Mouse (Mus musculus) liver, embryonic 15.5 days (tissue): ENCODE data around the gene Arfip1. TPM values are rescaled to one million over a fixed set of nuclear protein-coding genes. Genes with fewer than 3 reads are reported as not detected.

Experiments
- ATAC-seq: fragments of 200-750 bp; cut with Nextera tagmentation; 2 replicates; pipeline ENCODE4 v1.8.0; 2017; ENCODE audit warnings: moderate number of reproducible peaks, mild to moderate bottlenecking, moderate library complexity; ENCODE audit not compliant: insufficient read depth
- H3K27ac ChIP-seq: fragments of 300-500 bp; sonication (generic); replicated peaks from 2 replicates; pipeline ENCODE4 v1.5.1; 2015; ENCODE audit warnings: mild to moderate bottlenecking, inconsistent platforms
- H3K27me3 ChIP-seq: fragments of 300-500 bp; sonication (generic); 2 replicates; pipeline ENCODE4 v1.6.1; 2015; ENCODE audit warnings: mild to moderate bottlenecking, inconsistent platforms
- H3K36me3 ChIP-seq: fragments of 300-500 bp; sonication (generic); replicated peaks from 2 replicates; pipeline ENCODE4 v1.6.1; 2015; ENCODE audit warnings: moderate library complexity, mild to moderate bottlenecking, inconsistent platforms
- H3K4me1 ChIP-seq: fragments of 300-500 bp; sonication (generic); replicated peaks from 2 replicates; pipeline ENCODE4 v1.6.1; 2015; ENCODE audit warnings: inconsistent platforms
- H3K4me2 ChIP-seq: fragments of 300-500 bp; sonication (generic); 2 replicates; pipeline ENCODE4 v1.6.1; 2015; ENCODE audit warnings: moderate library complexity, mild to moderate bottlenecking, inconsistent platforms
- H3K4me3 ChIP-seq: fragments of 300-500 bp; sonication (generic); replicated peaks from 2 replicates; pipeline ENCODE4 v1.5.1; 2015; ENCODE audit warnings: mild to moderate bottlenecking, inconsistent platforms
- H3K9ac ChIP-seq: fragments of 300-500 bp; sonication (generic); 2 replicates; pipeline ENCODE4 v1.6.1; 2015; ENCODE audit warnings: moderate library complexity, mild to moderate bottlenecking, inconsistent platforms
- H3K9me3 ChIP-seq: fragments of 300-500 bp; sonication (generic); replicated peaks from 2 replicates; pipeline ENCODE4 v1.6.1; 2016; ENCODE audit warnings: inconsistent platforms
- WGBS: fragments of 180-500 bp; shearing (Covaris S2); methylation state at CpG from one replicate; pipeline ENCODE4 v1.1.7; 2015; ENCODE audit warnings: mixed read lengths; ENCODE audit not compliant: insufficient replicate concordance; 5-methylcytosine and 5-hydroxymethylcytosine counted together
- polyA plus RNA-seq: library from polyadenylated mRNA; unstranded; fragments of >200 nt; fragmentation: Nextera tagmentation; extraction: Ambion mirVana; gene quantifications from 2 replicates; pipeline ENCODE4 v1.2.1, GENCODE M21; 2015

The Arfip1 gene
- polyA plus RNA-seq, 1 experiment from 2014 or later: 10.5 TPM

- H3K36me3 ChIP-seq: peaks cover 61% of the 10 kb centered on the region
- no peak for ATAC-seq
- 73% methylated on average over 12 of the region's 12 CpGs for WGBS
- H3K4me2 ChIP-seq: peak overlapping the region; percentile 94
- peaks cover 43% of the 10 kb centered on the region for H3K27me3 ChIP-seq
- peak overlapping the region; percentile 82 for H3K4me3 ChIP-seq
- peak overlapping the region; percentile 92 for H3K27ac ChIP-seq
- H3K9me3 ChIP-seq: no peaks in the 10 kb centered on the region
- 0 out of 2 replicates have a peak overlapping the region, but pooled peaks have one; percentile 12 for H3K9ac ChIP-seq
- H3K4me1 ChIP-seq: peaks cover 83% of the 10 kb centered on the region
Observed at GRCm38 (mm10) chr3:84474981-84475775, 107.2 kb downstream of the Arfip1 start.

GRCm38 (mm10) chr3:84474398-84474797 is 108.0 kb downstream of the Arfip1 start:
- Histone ChIP-seq H3K4me1 (peaks cover 83% of the 10 kb centered on the region), H3K27ac (peak overlapping the region; percentile 92), H3K36me3 (peaks cover 68% of the 10 kb centered on the region), H3K4me3 (peak overlapping the region; percentile 82), H3K9me3 (no peaks in the 10 kb centered on the region), H3K9ac (peak overlapping the region; percentile 5; the same call in 1 of the 2 replicates), H3K27me3 (peaks cover 35% of the 10 kb centered on the region), H3K4me2 (peak overlapping the region; percentile 94)
- 72% methylated on average over 6 of the region's 6 CpGs for WGBS
- ATAC-seq: no peak

GRCm38 (mm10) chr3:84472955-84473354 is 109.5 kb downstream of the Arfip1 start:
- H3K27me3 ChIP-seq: peaks cover 24% of the 10 kb centered on the region
- ATAC-seq: no peak
- peak overlapping the region; percentile 82 for H3K4me3 ChIP-seq
- WGBS: 53% methylated on average over 5 of the region's 5 CpGs
- H3K4me2 ChIP-seq: peak overlapping the region; percentile 94
- H3K4me1 ChIP-seq: peaks cover 94% of the 10 kb centered on the region
- peak overlapping the region; percentile 53 for H3K9ac ChIP-seq
- peaks cover 79% of the 10 kb centered on the region for H3K36me3 ChIP-seq
- H3K27ac ChIP-seq: peak overlapping the region; percentile 92
- H3K9me3 ChIP-seq: no peaks in the 10 kb centered on the region

- Histone ChIP-seq H3K4me2 (peak overlapping the region; percentile 94), H3K9ac (peak overlapping the region; percentile 53), H3K4me1 (peaks cover 98% of the 10 kb centered on the region), H3K9me3 (no peaks in the 10 kb centered on the region), H3K27ac (peak overlapping the region; percentile 92), H3K27me3 (0 out of 2 replicates have a peak, but pooled peaks cover 19% of the 10 kb centered on the region), H3K36me3 (peaks cover 84% of the 10 kb centered on the region), H3K4me3 (peak overlapping the region; percentile 82)
- whole genome bisulfite sequencing: 53% methylated on average over 3 of the region's 3 CpGs
- ATAC-seq: no peak
Observed at GRCm38 (mm10) chr3:84472527-84472926, 109.9 kb downstream of the Arfip1 start.

- Histone ChIP-seq H3K4me2 (peak overlapping the region; percentile 94), H3K4me3 (peak overlapping the region; percentile 82), H3K36me3 (peaks cover 85% of the 10 kb centered on the region), H3K9ac (peak overlapping the region; percentile 59), H3K9me3 (no peaks in the 10 kb centered on the region), H3K27me3 (0 out of 2 replicates have a peak, but pooled peaks cover 13% of the 10 kb centered on the region), H3K27ac (peak overlapping the region; percentile 92), H3K4me1 (peaks cover 100% of the 10 kb centered on the region)
- WGBS: 19% methylated on average over 4 of the region's 4 CpGs
- ATAC-seq: peak; percentile 95
Observed at GRCm38 (mm10) chr3:84471146-84471545, 111.3 kb downstream of the Arfip1 start.

- Histone ChIP-seq H3K4me1 (peaks cover 93% of the 10 kb centered on the region), H3K4me2 (peak overlapping the region; percentile 94), H3K27me3 (0 out of 2 replicates have a peak, but pooled peaks cover 3% of the 10 kb centered on the region), H3K9me3 (no peaks in the 10 kb centered on the region), H3K9ac (peak overlapping the region; percentile 47), H3K36me3 (peaks cover 82% of the 10 kb centered on the region), H3K4me3 (peak overlapping the region; percentile 5), H3K27ac (peak overlapping the region; percentile 74)
- ATAC-seq: peak; percentile 1; the same call in 1 of the 2 replicates
- 18% methylated on average over 4 of the region's 4 CpGs for WGBS
Observed at GRCm38 (mm10) chr3:84468111-84468453, 114.3 kb downstream of the Arfip1 start.

GRCm38 (mm10) chr3:84467419-84468110 is 114.9 kb downstream of the Arfip1 start:
- Histone ChIP-seq H3K9me3 (no peaks in the 10 kb centered on the region), H3K36me3 (peaks cover 80% of the 10 kb centered on the region), H3K4me1 (peaks cover 88% of the 10 kb centered on the region), H3K4me3 (peak overlapping the region; percentile 5), H3K4me2 (peak overlapping the region; percentile 94), H3K27ac (peak overlapping the region; percentile 74), H3K27me3 (0 out of 2 replicates have a peak, but pooled peaks cover 3% of the 10 kb centered on the region), H3K9ac (peak overlapping the region; percentile 47)
- no peak for ATAC-seq
- 27% methylated on average over 10 of the region's 10 CpGs for WGBS

GRCm38 (mm10) chr3:84465822-84466500 is 116.5 kb downstream of the Arfip1 start:
- Histone ChIP-seq H3K4me1 (peaks cover 88% of the 10 kb centered on the region), H3K36me3 (peaks cover 84% of the 10 kb centered on the region), H3K4me2 (peak overlapping the region; percentile 94), H3K27me3 (0 out of 2 replicates have a peak, but pooled peaks cover 3% of the 10 kb centered on the region), H3K27ac (peak overlapping the region; percentile 76), H3K9ac (0 out of 2 replicates have a peak overlapping the region, but pooled peaks have one; percentile 23), H3K4me3 (0 out of 2 replicates have a peak overlapping the region, but pooled peaks have one; percentile 3), H3K9me3 (no peaks in the 10 kb centered on the region)
- ATAC-seq: 0 out of 2 replicates have a peak, but pooled peaks have one; percentile 19
- WGBS: 17% methylated on average over 6 of the region's 6 CpGs

- Histone ChIP-seq H3K9me3 (no peaks in the 10 kb centered on the region), H3K9ac (peak overlapping the region; percentile 35), H3K27me3 (no peaks in the 10 kb centered on the region), H3K4me1 (peaks cover 82% of the 10 kb centered on the region), H3K27ac (peak overlapping the region; percentile 96), H3K4me2 (peak overlapping the region; percentile 64), H3K36me3 (peaks cover 83% of the 10 kb centered on the region), H3K4me3 (no peak overlapping the region)
- ATAC-seq: peak; percentile 70
- WGBS: 35% methylated on average over 4 of the region's 4 CpGs
Observed at GRCm38 (mm10) chr3:84461687-84462086, 120.7 kb downstream of the Arfip1 start.

GRCm38 (mm10) chr3:84460952-84461351 is 121.5 kb downstream of the Arfip1 start:
- H3K9ac ChIP-seq: peak overlapping the region; percentile 57
- H3K4me3 ChIP-seq: peak overlapping the region; percentile 30
- whole genome bisulfite sequencing: 2% methylated on average over 12 of the region's 12 CpGs
- H3K27me3 ChIP-seq: no peaks in the 10 kb centered on the region
- H3K36me3 ChIP-seq: peaks cover 89% of the 10 kb centered on the region
- ATAC-seq: peak; percentile 84
- no peaks in the 10 kb centered on the region for H3K9me3 ChIP-seq
- H3K4me1 ChIP-seq: peaks cover 82% of the 10 kb centered on the region
- peak overlapping the region; percentile 96 for H3K27ac ChIP-seq
- H3K4me2 ChIP-seq: peak overlapping the region; percentile 64
